Mouse (Mus musculus): ENCODE results near the gene Trpm8. TPM values are rescaled to one million over a fixed set of nuclear protein-coding genes. Genes with fewer than 3 reads are reported as not detected.
A peak's percentile ranks its signal among the peaks of the same experiment; 100 is the strongest.

The Trpm8 gene
- polyA plus RNA-seq (2012; rRNA removed), result not detected in 2 replicates

DNA sequence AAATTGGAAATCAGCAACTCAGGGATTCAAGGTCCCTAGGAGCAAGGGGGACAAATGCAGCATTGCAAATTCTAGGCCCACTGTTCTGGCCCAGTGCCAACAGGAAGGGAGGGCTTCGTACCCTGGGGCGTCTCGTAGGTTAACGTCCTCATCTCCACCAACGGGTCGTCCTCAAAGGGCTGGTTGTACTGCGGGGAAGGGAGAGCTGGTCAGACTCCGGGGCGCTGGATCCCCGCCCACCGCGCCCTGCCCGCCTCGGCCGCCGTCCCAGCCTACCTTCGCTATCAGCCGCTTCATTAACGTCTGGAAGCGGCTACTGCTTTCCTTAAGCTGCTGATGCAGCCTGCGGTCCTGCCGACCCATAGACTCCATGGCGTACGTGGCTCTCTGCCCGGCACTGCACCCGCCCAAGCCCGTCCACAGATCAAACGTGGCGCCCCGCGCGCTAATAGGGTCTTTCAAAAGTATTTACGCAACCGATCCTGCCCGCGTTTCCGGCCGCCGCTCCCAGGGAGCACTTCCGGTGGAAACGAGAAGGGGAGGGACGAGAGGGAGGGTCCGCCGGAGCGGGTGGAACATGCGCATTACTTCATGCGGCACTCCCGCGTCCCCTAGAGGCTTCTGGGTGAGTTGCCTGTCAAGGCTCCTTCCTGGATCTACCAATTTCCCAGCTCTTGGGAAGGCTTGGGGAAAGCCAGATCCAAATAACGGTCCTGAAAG lies at the start of gene Trpm8, which contains the start of gene Hjurp:
Trpm8 (plus strand) TSS at position 564 of the 720 bp plus-strand sequence.
Hjurp (minus strand) TSS at position 536 of the 720 bp plus-strand sequence.
- Histone ChIP-seq H3K27me3 (ENCODE audit: control insufficient read depth, insufficient read depth, low read length) (no peaks in the 10 kb centered on the region), H3K4me1 (ENCODE audit: control insufficient read depth, insufficient read depth, insufficient read length) (peaks cover 7% of the 10 kb centered on the region; the same call in 1 of the 2 replicates)
- WGBS, result under 1% methylated on average over 50 of the region's 50 CpGs

GRCm38 (mm10) chr1:88228121-88228520 lies 49.3 kb upstream of the Trpm8 start:
- H3K27ac ChIP-seq (ENCODE audit: insufficient read depth, low read length), result no peak overlapping the region
- H3K36me3 ChIP-seq (ENCODE audit: control insufficient read depth, insufficient read depth, low read length), result no peaks in the 10 kb centered on the region
- H3K27me3 ChIP-seq (ENCODE audit: control insufficient read depth, insufficient read depth, low read length), result no peaks in the 10 kb centered on the region
- no peaks in the 10 kb centered on the region for H3K4me1 ChIP-seq (ENCODE audit: control insufficient read depth, insufficient read depth, insufficient read length)
- DNase-seq (ENCODE audit: low read depth in 1 of 2, low spot score in 2 of 2), result no peak
- 71% methylated on average over 7 of the region's 7 CpGs for WGBS
- no peak overlapping the region for H3K4me3 ChIP-seq (ENCODE audit: extremely low read depth, insufficient read depth, insufficient read length)
- TF ChIP-seq POLR2A (IDR thresholded peaks at IDR 0.05; ENCODE audit: low read depth, low read length) (no peak), CTCF (IDR thresholded peaks at IDR 0.05; ENCODE audit: extremely low read depth, insufficient read depth, insufficient read length, insufficient replicate concordance) (no peak)

More for the DNA sequence above, at the start of gene Trpm8, which contains the start of gene Hjurp:
- Histone ChIP-seq H3K27ac (ENCODE audit: insufficient read depth, low read length) (peak within 1 kb of the TSS; percentile 38), H3K36me3 (ENCODE audit: control insufficient read depth, insufficient read depth, low read length) (peaks cover 8% of the 10 kb centered on the region; the same call in 1 of the 2 replicates), H3K4me3 (ENCODE audit: extremely low read depth, insufficient read depth, insufficient read length) (peak within 1 kb of the TSS; percentile 57)
- peak; percentile 95 to 100 for DNase-seq (ENCODE audit: low read depth in 1 of 2, low spot score in 2 of 2)
- TF ChIP-seq CTCF (IDR thresholded peaks at IDR 0.05; ENCODE audit: extremely low read depth, insufficient read depth, insufficient read length, insufficient replicate concordance), result no peak
- no peak for TF ChIP-seq POLR2A (IDR thresholded peaks at IDR 0.05; ENCODE audit: low read depth, low read length)

- no peak for DNase-seq (ENCODE audit: low read depth in 1 of 2, low spot score in 2 of 2)
- WGBS, result 79% methylated on average over 3 of the region's 3 CpGs
- TF ChIP-seq CTCF (IDR thresholded peaks at IDR 0.05; ENCODE audit: extremely low read depth, insufficient read depth, insufficient read length, insufficient replicate concordance), result no peak
- no peak for TF ChIP-seq POLR2A (IDR thresholded peaks at IDR 0.05; ENCODE audit: low read depth, low read length)
- Histone ChIP-seq H3K4me1 (ENCODE audit: control insufficient read depth, insufficient read depth, insufficient read length) (no peaks in the 10 kb centered on the region), H3K27me3 (ENCODE audit: control insufficient read depth, insufficient read depth, low read length) (no peaks in the 10 kb centered on the region), H3K4me3 (ENCODE audit: extremely low read depth, insufficient read depth, insufficient read length) (no peak overlapping the region), H3K27ac (ENCODE audit: insufficient read depth, low read length) (no peak overlapping the region), H3K36me3 (ENCODE audit: control insufficient read depth, insufficient read depth, low read length) (no peaks in the 10 kb centered on the region)
Measured at GRCm38 (mm10) chr1:88229566-88229965, 47.9 kb upstream of the Trpm8 start.

DNA sequence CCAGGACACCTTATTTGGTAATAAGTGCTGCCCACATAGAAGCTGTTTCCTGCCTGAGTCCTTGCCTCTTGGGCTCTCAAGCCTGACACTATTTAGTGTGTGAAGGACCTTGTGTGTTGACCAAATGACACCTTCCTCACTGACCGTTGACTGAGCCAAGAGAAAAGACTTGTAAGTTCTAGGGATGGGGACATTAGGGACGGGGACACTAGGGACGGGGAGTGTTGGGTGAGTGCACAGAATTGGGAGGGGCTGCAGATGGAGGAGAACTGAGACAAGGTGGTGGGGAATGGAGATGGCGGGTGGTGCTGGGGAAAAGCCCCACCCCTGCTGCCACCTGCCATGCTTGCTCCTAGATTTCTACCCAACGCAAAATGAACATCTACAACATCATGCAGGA lies 47.5 kb upstream of the Trpm8 start:
- no peak overlapping the region for H3K4me3 ChIP-seq (ENCODE audit: extremely low read depth, insufficient read depth, insufficient read length)
- 85% methylated on average over 5 of the region's 5 CpGs for whole genome bisulfite sequencing
- TF ChIP-seq CTCF (IDR thresholded peaks at IDR 0.05; ENCODE audit: extremely low read depth, insufficient read depth, insufficient read length, insufficient replicate concordance) (no peak), POLR2A (IDR thresholded peaks at IDR 0.05; ENCODE audit: low read depth, low read length) (no peak)
- no peaks in the 10 kb centered on the region for H3K27me3 ChIP-seq (ENCODE audit: control insufficient read depth, insufficient read depth, low read length)
- no peak for DNase-seq (ENCODE audit: low read depth in 1 of 2, low spot score in 2 of 2)
- H3K27ac ChIP-seq (ENCODE audit: insufficient read depth, low read length), result no peak overlapping the region
- H3K36me3 ChIP-seq (ENCODE audit: control insufficient read depth, insufficient read depth, low read length), result no peaks in the 10 kb centered on the region
- no peaks in the 10 kb centered on the region for H3K4me1 ChIP-seq (ENCODE audit: control insufficient read depth, insufficient read depth, insufficient read length)

GRCm38 (mm10) chr1:88230421-88230820 lies 47.0 kb upstream of the Trpm8 start:
- WGBS, result 72% methylated on average over 7 of the region's 7 CpGs
- Histone ChIP-seq H3K36me3 (ENCODE audit: control insufficient read depth, insufficient read depth, low read length) (no peaks in the 10 kb centered on the region), H3K4me1 (ENCODE audit: control insufficient read depth, insufficient read depth, insufficient read length) (no peaks in the 10 kb centered on the region), H3K27me3 (ENCODE audit: control insufficient read depth, insufficient read depth, low read length) (no peaks in the 10 kb centered on the region), H3K27ac (ENCODE audit: insufficient read depth, low read length) (no peak overlapping the region), H3K4me3 (ENCODE audit: extremely low read depth, insufficient read depth, insufficient read length) (no peak overlapping the region)
- no peak for DNase-seq (ENCODE audit: low read depth in 1 of 2, low spot score in 2 of 2)
- TF ChIP-seq POLR2A (IDR thresholded peaks at IDR 0.05; ENCODE audit: low read depth, low read length) (no peak), CTCF (IDR thresholded peaks at IDR 0.05; ENCODE audit: extremely low read depth, insufficient read depth, insufficient read length, insufficient replicate concordance) (no peak)

DNA sequence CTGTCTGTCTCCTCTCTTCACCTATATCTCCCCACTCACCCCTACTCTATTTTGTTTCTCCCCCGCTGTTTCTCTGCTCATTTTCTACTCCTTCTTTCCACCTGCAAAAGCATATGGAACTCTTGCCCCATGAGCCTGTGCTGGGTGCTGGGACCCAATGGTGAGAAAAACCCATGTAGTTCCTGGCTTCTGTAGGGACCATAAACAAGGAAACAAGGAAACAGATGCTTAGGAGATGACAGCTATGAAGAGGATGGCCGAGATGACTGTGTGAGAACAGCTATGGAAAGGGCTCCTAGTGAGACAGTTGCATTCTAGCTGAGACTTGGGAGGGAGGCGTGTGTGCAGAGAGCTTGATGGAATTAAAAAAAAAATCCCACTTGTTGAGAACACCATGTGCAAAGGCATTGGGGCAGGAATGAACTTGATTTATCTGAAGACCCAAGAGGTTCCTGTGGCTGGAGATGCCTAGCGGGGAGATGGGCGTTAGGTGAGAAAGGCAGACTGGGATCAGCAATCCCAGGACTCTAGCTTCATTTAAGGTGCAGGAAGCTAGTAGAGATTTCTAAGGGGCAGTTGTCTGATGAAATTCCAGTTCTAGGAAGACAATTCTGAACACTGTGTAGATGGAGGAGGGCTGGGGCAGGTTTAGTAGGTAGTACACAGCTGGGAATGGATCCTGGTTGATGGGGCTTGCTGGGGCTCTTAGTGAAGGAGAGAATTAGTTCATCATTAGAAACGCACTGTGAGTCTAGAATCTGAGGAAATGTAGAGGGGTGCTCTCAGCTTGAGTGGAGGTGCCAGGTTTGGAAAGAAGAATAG lies 46.3 kb upstream of the Trpm8 start:
- no peak for DNase-seq (ENCODE audit: low read depth in 1 of 2, low spot score in 2 of 2)
- no peaks in the 10 kb centered on the region for H3K36me3 ChIP-seq (ENCODE audit: control insufficient read depth, insufficient read depth, low read length)
- H3K4me1 ChIP-seq (ENCODE audit: control insufficient read depth, insufficient read depth, insufficient read length), result no peaks in the 10 kb centered on the region
- TF ChIP-seq POLR2A (IDR thresholded peaks at IDR 0.05; ENCODE audit: low read depth, low read length), result no peak
- no peak for TF ChIP-seq CTCF (IDR thresholded peaks at IDR 0.05; ENCODE audit: extremely low read depth, insufficient read depth, insufficient read length, insufficient replicate concordance)
- H3K27ac ChIP-seq (ENCODE audit: insufficient read depth, low read length), result no peak overlapping the region
- H3K4me3 ChIP-seq (ENCODE audit: extremely low read depth, insufficient read depth, insufficient read length), result no peak overlapping the region
- H3K27me3 ChIP-seq (ENCODE audit: control insufficient read depth, insufficient read depth, low read length), result no peaks in the 10 kb centered on the region
- 76% methylated on average over 6 of the region's 6 CpGs for WGBS

Measured in spleen, adult 2 months (tissue).